Mouse (Mus musculus) macrophage (primary cell): ENCODE data around the gene Mob3b. TPM values are rescaled to one million over a fixed set of nuclear protein-coding genes. Genes with fewer than 3 reads are reported as not detected.

Source experiments
- H3K27ac ChIP-seq: fragments of 350-480 bp; formaldehyde crosslinking; 2 replicates; pipeline ENCODE4 v1.9.0; 2021
- H3K36me3 ChIP-seq: fragments of 350-480 bp; formaldehyde crosslinking; 2 replicates; pipeline ENCODE4 v1.9.0; 2021; ENCODE audit errors: inconsistent target
- H3K4me3 ChIP-seq: fragments of 350-480 bp; formaldehyde crosslinking; 2 replicates; pipeline ENCODE4 v1.9.0; 2021; ENCODE audit errors: inconsistent target
- H3K79me2 ChIP-seq: fragments of 350-480 bp; formaldehyde crosslinking; 2 replicates; pipeline ENCODE4 v1.9.0; 2021; ENCODE audit errors: inconsistent target
- WGBS: methylation state at CpG from one replicate; pipeline ENCODE4 v1.1.7; 2026; ENCODE audit warnings: inconsistent platforms; ENCODE audit not compliant: missing documents; 5-methylcytosine and 5-hydroxymethylcytosine counted together
- polyA plus RNA-seq: library from polyadenylated mRNA; stranded (reverse); fragments of 250-400 nt; gene quantifications from 3 replicates; pipeline ENCODE4 v1.2.4, GENCODE M21; 2018; ENCODE audit warnings: inconsistent platforms

The Mob3b gene
- polyA plus RNA-seq, 1 experiment from 2014 or later: 1.3 TPM

- H3K36me3 ChIP-seq: no peaks in the 10 kb centered on the region
- no peaks in the 10 kb centered on the region for H3K79me2 ChIP-seq
- H3K27ac ChIP-seq: no peak overlapping the region
- WGBS: 90% methylated on average over 7 of the region's 7 CpGs
- no peak overlapping the region for H3K4me3 ChIP-seq
Measured at GRCm38 (mm10) chr4:35086067-35086700, 71.1 kb downstream of the Mob3b start.

GRCm38 (mm10) chr4:35084060-35084459, 73.2 kb downstream of the Mob3b start:
- Histone ChIP-seq H3K36me3 (no peaks in the 10 kb centered on the region), H3K27ac (no peak overlapping the region), H3K4me3 (no peak overlapping the region), H3K79me2 (no peaks in the 10 kb centered on the region)
- 92% methylated on average over 8 of the region's 8 CpGs for WGBS

DNA sequence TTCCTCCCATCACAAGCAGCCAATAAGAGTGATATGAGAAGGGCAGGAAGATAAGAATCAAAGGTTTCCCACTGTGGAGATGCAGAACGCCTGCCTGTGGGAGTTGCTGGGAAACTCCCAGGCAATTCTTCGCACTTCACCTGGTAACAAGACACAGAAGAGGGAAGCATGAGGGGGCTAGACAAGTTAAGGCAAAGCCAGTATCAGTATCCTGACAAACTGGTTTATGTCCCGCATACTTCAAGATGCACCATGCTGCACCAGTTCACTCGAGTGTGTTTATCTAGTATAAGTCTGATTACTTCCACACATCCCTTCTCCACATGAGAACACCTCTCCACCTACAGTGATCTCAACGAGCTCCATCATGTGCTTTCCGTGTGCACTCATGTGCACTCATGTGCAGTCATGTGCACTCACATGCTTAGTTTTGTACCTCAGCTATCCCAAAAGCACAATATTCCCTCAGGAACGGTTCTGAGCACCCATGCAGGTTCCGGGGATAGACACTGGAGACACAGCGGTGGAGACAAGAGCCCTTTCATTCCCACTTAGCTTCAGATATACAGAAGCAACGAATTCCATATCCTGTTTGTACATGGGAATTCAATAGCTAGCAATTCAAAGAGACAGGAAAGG, 74.7 kb downstream of the Mob3b start:
- 97% methylated on average over 10 of the region's 10 CpGs for WGBS
- no peak overlapping the region for H3K4me3 ChIP-seq
- H3K36me3 ChIP-seq: no peaks in the 10 kb centered on the region
- no peaks in the 10 kb centered on the region for H3K79me2 ChIP-seq
- no peak overlapping the region for H3K27ac ChIP-seq

DNA sequence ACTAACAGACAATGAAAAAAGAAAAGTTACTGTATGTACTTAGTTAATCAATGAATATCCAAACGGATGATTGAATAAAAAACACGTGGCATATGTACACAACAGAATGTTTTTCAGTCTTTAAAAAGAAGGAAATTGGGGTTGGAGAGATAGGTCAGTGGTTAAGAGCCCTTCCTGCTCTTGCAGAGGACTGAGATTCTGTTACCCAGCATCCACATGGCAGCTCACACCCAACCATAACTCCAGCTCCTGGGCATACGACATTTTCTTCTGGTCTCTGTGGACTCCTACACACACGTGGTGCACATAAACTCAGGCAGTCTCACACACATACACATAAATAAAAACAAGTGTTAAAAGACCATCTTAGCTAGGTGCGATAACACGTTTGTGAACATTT, 77.0 kb downstream of the Mob3b start:
- no peak overlapping the region for H3K27ac ChIP-seq
- no peaks in the 10 kb centered on the region for H3K79me2 ChIP-seq
- H3K36me3 ChIP-seq: no peaks in the 10 kb centered on the region
- no peak overlapping the region for H3K4me3 ChIP-seq
- 23% methylated on average over 5 of the region's 6 CpGs for WGBS

DNA sequence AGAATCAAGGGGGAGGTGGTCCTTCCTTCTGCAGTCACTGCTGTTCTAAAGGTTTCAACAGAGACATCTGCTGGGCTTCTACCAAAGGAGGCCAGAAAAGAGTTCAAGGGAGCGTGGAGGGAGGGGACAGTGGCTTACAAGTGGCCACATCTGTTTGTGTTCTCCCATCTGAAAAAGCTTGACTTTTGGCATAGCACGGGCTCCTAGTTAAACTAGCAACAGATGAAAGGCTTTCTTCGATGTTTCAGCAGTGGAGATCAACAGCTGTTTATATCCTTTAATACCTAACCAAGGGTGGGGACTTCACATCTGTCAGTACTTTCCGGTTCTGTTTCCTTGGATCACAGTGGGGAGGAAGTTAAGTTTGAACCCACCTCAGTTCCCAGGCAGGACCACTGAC, 88.5 kb downstream of the Mob3b start:
- Histone ChIP-seq H3K27ac (no peak overlapping the region), H3K4me3 (no peak overlapping the region), H3K36me3 (no peaks in the 10 kb centered on the region), H3K79me2 (no peaks in the 10 kb centered on the region)
- WGBS: 74% methylated on average over 4 of the region's 4 CpGs

DNA sequence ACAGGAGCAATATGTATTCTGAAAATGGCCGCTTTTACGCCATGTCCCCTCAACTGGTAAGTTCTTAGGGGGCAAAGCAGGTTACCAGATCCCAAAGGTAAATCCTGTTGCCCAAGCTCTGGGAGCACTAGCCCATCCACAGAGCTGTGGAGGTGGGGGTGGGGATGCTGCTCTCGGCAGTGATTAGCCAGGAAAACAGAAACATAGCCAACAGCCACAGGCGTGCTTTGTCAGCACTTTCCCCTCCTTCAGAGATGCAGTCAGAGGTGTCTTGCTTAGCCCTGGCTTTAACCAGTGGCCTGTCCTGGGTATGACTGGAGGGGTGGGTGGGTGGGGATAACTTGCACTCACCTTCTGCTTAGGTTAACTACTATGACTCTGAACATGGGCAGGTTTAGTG, 91.1 kb downstream of the Mob3b start:
- 91% methylated on average over 4 of the region's 4 CpGs for WGBS
- no peaks in the 10 kb centered on the region for H3K79me2 ChIP-seq
- no peaks in the 10 kb centered on the region for H3K36me3 ChIP-seq
- H3K4me3 ChIP-seq: no peak overlapping the region
- no peak overlapping the region for H3K27ac ChIP-seq

GRCm38 (mm10) chr4:35065075-35065838, 92.0 kb downstream of the Mob3b start:
- H3K36me3 ChIP-seq: no peaks in the 10 kb centered on the region
- 87% methylated on average over 15 of the region's 15 CpGs for WGBS
- no peak overlapping the region for H3K4me3 ChIP-seq
- H3K27ac ChIP-seq: no peak overlapping the region
- no peaks in the 10 kb centered on the region for H3K79me2 ChIP-seq

DNA sequence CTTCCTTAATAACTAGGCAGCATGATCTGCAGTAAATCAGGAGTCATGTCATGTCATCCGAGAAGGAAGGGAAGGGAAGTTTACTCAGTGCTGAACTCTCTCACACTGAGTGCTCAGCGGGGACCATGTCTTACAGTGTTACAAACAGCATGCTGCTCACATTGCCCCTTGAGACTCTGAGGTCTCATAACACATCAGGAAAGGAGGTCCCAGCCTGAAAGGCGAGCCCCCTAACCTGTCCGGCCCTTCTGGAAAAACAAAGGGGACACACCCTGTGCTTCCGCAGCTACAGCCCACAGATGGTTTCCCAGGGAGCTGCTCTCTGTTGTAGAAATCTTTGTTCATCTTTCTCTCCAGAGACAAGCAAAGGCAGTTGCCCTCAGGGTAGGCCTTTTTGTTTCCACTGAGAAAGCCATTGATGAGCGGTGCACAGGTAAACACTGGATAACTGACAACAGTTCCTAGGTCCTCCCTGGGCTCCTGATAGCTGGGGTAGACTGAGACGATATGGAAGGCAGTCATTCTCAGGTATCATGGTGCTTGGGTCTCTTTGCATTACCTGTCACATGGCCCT, 94.1 kb downstream of the Mob3b start:
- H3K27ac ChIP-seq: no peak overlapping the region
- no peaks in the 10 kb centered on the region for H3K36me3 ChIP-seq
- WGBS: 91% methylated on average over 7 of the region's 7 CpGs
- no peaks in the 10 kb centered on the region for H3K79me2 ChIP-seq
- H3K4me3 ChIP-seq: no peak overlapping the region

- Histone ChIP-seq H3K79me2 (no peaks in the 10 kb centered on the region), H3K36me3 (no peaks in the 10 kb centered on the region), H3K27ac (no peak overlapping the region), H3K4me3 (no peak overlapping the region)
- 88% methylated on average over 1 of the region's 1 CpGs for WGBS
Measured at GRCm38 (mm10) chr4:35060964-35061363, 96.3 kb downstream of the Mob3b start.

DNA sequence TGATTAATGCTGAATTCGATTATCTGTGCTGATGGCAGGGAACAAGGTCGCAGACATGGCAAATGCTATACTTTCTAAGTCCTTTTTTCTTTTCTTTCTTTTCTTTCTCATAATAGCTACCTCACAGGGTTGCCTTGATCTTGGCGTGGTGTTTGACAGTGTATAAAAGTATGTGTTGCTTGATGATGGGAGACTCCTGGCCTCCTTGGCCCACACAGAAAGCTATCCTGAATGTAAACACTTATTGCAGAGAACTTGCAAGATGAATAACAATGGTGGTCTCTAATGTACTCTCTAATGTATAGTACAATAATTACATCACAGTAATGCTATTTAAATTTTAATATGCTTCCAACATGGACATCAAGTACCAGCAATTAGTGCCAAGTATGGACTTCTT, 96.9 kb downstream of the Mob3b start:
- no peak overlapping the region for H3K27ac ChIP-seq
- 95% methylated on average over 3 of the region's 3 CpGs for WGBS
- no peaks in the 10 kb centered on the region for H3K36me3 ChIP-seq
- no peak overlapping the region for H3K4me3 ChIP-seq
- no peaks in the 10 kb centered on the region for H3K79me2 ChIP-seq

DNA sequence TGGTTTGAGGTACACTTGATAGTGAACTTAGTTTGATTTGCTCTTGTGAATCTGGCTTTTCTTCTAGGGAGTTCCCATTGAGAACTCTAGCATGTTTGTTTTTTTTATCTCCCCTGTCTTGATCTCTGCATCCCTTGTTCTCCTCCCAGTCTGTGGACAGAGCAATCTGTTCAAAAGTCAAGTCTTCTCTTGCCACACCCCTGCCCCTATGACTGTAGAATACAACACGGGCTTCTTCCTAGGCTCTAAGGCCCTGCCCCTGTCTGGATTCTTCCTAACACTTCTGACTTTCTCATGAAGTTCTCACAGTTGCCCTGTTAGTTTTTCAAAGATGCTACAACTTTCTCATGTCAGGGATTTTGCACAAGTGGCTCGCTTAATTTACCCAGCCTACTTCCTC, 102.9 kb downstream of the Mob3b start:
- no peaks in the 10 kb centered on the region for H3K36me3 ChIP-seq
- no peaks in the 10 kb centered on the region for H3K79me2 ChIP-seq
- H3K27ac ChIP-seq: no peak overlapping the region
- H3K4me3 ChIP-seq: no peak overlapping the region
- WGBS: 95% methylated on average over 2 of the region's 2 CpGs

- Histone ChIP-seq H3K4me3 (no peak overlapping the region), H3K36me3 (no peaks in the 10 kb centered on the region), H3K27ac (no peak overlapping the region), H3K79me2 (no peaks in the 10 kb centered on the region)
- WGBS: 79% methylated on average over 6 of the region's 6 CpGs
Measured at GRCm38 (mm10) chr4:35052174-35052942, 104.9 kb downstream of the Mob3b start.

- no peak overlapping the region for H3K27ac ChIP-seq
- H3K79me2 ChIP-seq: no peaks in the 10 kb centered on the region
- no peak overlapping the region for H3K4me3 ChIP-seq
- H3K36me3 ChIP-seq: no peaks in the 10 kb centered on the region
- WGBS: 90% methylated on average over 7 of the region's 7 CpGs
Measured at GRCm38 (mm10) chr4:35051152-35051551, 106.1 kb downstream of the Mob3b start.

DNA sequence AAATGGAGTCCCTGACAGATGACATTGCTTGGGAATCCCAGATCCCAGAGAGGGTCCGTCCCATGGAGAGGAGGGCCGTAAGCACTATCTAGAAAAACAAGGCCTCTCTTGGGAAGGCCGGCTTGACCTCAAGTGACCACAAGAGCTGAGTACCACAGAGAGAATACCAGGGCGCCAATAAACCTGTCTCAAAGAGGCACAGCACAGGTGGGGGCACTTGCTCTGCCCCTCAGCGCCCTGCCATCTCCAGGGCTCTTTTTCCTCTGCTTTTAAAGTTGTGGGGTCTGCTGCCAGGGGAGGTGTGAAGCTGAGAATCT, 107.6 kb downstream of the Mob3b start:
- H3K36me3 ChIP-seq: no peaks in the 10 kb centered on the region
- no peak overlapping the region for H3K27ac ChIP-seq
- no peak overlapping the region for H3K4me3 ChIP-seq
- 85% methylated on average over 5 of the region's 5 CpGs for WGBS
- no peaks in the 10 kb centered on the region for H3K79me2 ChIP-seq
